Mouse (Mus musculus): ENCODE results near the gene Hdhd5. TPM values are rescaled to one million over a fixed set of nuclear protein-coding genes. Genes with fewer than 3 reads are reported as not detected.

Gene Hdhd5
- polyA plus RNA-seq, 1 experiment = 17.5 TPM

GRCm38 (mm10) chr6:120519647-120520046 lies 11.5 kb downstream of the Hdhd5 start:
- peaks cover 13% of the 10 kb centered on the region; the same call in 1 of the 2 replicates for H3K36me3 ChIP-seq (ENCODE audit: control insufficient read depth, insufficient read depth, low read length, poor library complexity, severe bottlenecking)
- TF ChIP-seq POLR2A (IDR thresholded peaks at IDR 0.05; ENCODE audit: insufficient read depth, low read length) = no peak
- no peak for TF ChIP-seq CTCF (IDR thresholded peaks at IDR 0.05; ENCODE audit: low read depth, low read length)
- no peak for TF ChIP-seq EP300 (IDR thresholded peaks at IDR 0.05; ENCODE audit: insufficient read depth, low read depth, low read length)
- H3K9me3 ChIP-seq (replicated peaks; ENCODE audit: control insufficient read depth, insufficient read depth, low read length, poor library complexity, severe bottlenecking) = no peaks in the 10 kb centered on the region
- no peaks in the 10 kb centered on the region for H3K4me1 ChIP-seq (ENCODE audit: control insufficient read depth, insufficient read depth, low read length)
- H3K9ac ChIP-seq (ENCODE audit: low read depth, poor library complexity, severe bottlenecking) = no peak overlapping the region
- no peaks in the 10 kb centered on the region for H3K27me3 ChIP-seq (ENCODE audit: control insufficient read depth, insufficient read depth, low read length, poor library complexity, severe bottlenecking)
- H3K27ac ChIP-seq (ENCODE audit: insufficient read depth, low read length) = no peak overlapping the region
- no peak overlapping the region for H3K4me3 ChIP-seq (ENCODE audit: low read depth, low read length)

- Histone ChIP-seq H3K4me1 (ENCODE audit: control insufficient read depth, insufficient read depth, low read length) (no peaks in the 10 kb centered on the region), H3K27ac (ENCODE audit: insufficient read depth, low read length) (no peak overlapping the region), H3K9me3 (replicated peaks; ENCODE audit: control insufficient read depth, insufficient read depth, low read length, poor library complexity, severe bottlenecking) (no peaks in the 10 kb centered on the region), H3K9ac (ENCODE audit: low read depth, poor library complexity, severe bottlenecking) (no peak overlapping the region), H3K4me3 (ENCODE audit: low read depth, low read length) (no peak overlapping the region), H3K36me3 (ENCODE audit: control insufficient read depth, insufficient read depth, low read length, poor library complexity, severe bottlenecking) (peaks cover 13% of the 10 kb centered on the region; the same call in 1 of the 2 replicates), H3K27me3 (ENCODE audit: control insufficient read depth, insufficient read depth, low read length, poor library complexity, severe bottlenecking) (no peaks in the 10 kb centered on the region)
- TF ChIP-seq POLR2A (IDR thresholded peaks at IDR 0.05; ENCODE audit: insufficient read depth, low read length) (no peak), EP300 (IDR thresholded peaks at IDR 0.05; ENCODE audit: insufficient read depth, low read depth, low read length) (no peak), CTCF (IDR thresholded peaks at IDR 0.05; ENCODE audit: low read depth, low read length) (no peak)
These were observed 13.8 kb downstream of the Hdhd5 start for GRCm38 (mm10) chr6:120517311-120517710.

GRCm38 (mm10) chr6:120516879-120517278 lies 14.2 kb downstream of the Hdhd5 start:
- TF ChIP-seq CTCF (IDR thresholded peaks at IDR 0.05; ENCODE audit: low read depth, low read length) = no peak
- no peak for TF ChIP-seq EP300 (IDR thresholded peaks at IDR 0.05; ENCODE audit: insufficient read depth, low read depth, low read length)
- no peak for TF ChIP-seq POLR2A (IDR thresholded peaks at IDR 0.05; ENCODE audit: insufficient read depth, low read length)
- H3K9me3 ChIP-seq (replicated peaks; ENCODE audit: control insufficient read depth, insufficient read depth, low read length, poor library complexity, severe bottlenecking) = no peaks in the 10 kb centered on the region
- no peak overlapping the region for H3K4me3 ChIP-seq (ENCODE audit: low read depth, low read length)
- no peaks in the 10 kb centered on the region for H3K4me1 ChIP-seq (ENCODE audit: control insufficient read depth, insufficient read depth, low read length)
- no peak overlapping the region for H3K9ac ChIP-seq (ENCODE audit: low read depth, poor library complexity, severe bottlenecking)
- H3K27ac ChIP-seq (ENCODE audit: insufficient read depth, low read length) = no peak overlapping the region
- peaks cover 13% of the 10 kb centered on the region; the same call in 1 of the 2 replicates for H3K36me3 ChIP-seq (ENCODE audit: control insufficient read depth, insufficient read depth, low read length, poor library complexity, severe bottlenecking)
- no peaks in the 10 kb centered on the region for H3K27me3 ChIP-seq (ENCODE audit: control insufficient read depth, insufficient read depth, low read length, poor library complexity, severe bottlenecking)

GRCm38 (mm10) chr6:120516422-120516821 lies 14.7 kb downstream of the Hdhd5 start:
- Histone ChIP-seq H3K27ac (ENCODE audit: insufficient read depth, low read length) (no peak overlapping the region), H3K36me3 (ENCODE audit: control insufficient read depth, insufficient read depth, low read length, poor library complexity, severe bottlenecking) (peaks cover 13% of the 10 kb centered on the region; the same call in 1 of the 2 replicates), H3K4me3 (ENCODE audit: low read depth, low read length) (no peak overlapping the region), H3K9ac (ENCODE audit: low read depth, poor library complexity, severe bottlenecking) (no peak overlapping the region), H3K4me1 (ENCODE audit: control insufficient read depth, insufficient read depth, low read length) (no peaks in the 10 kb centered on the region), H3K27me3 (ENCODE audit: control insufficient read depth, insufficient read depth, low read length, poor library complexity, severe bottlenecking) (no peaks in the 10 kb centered on the region), H3K9me3 (replicated peaks; ENCODE audit: control insufficient read depth, insufficient read depth, low read length, poor library complexity, severe bottlenecking) (no peaks in the 10 kb centered on the region)
- TF ChIP-seq POLR2A (IDR thresholded peaks at IDR 0.05; ENCODE audit: insufficient read depth, low read length) (no peak), EP300 (IDR thresholded peaks at IDR 0.05; ENCODE audit: insufficient read depth, low read depth, low read length) (no peak), CTCF (IDR thresholded peaks at IDR 0.05; ENCODE audit: low read depth, low read length) (no peak)

GRCm38 (mm10) chr6:120511212-120511611 lies 19.9 kb downstream of the Hdhd5 start:
- H3K27ac ChIP-seq (ENCODE audit: insufficient read depth, low read length) = peak overlapping the region; percentile 39; the same call in 1 of the 2 replicates
- H3K4me3 ChIP-seq (ENCODE audit: low read depth, low read length) = no peak overlapping the region
- no peak overlapping the region for H3K9ac ChIP-seq (ENCODE audit: low read depth, poor library complexity, severe bottlenecking)
- H3K9me3 ChIP-seq (replicated peaks; ENCODE audit: control insufficient read depth, insufficient read depth, low read length, poor library complexity, severe bottlenecking) = no peaks in the 10 kb centered on the region
- TF ChIP-seq POLR2A (IDR thresholded peaks at IDR 0.05; ENCODE audit: insufficient read depth, low read length) = no peak
- TF ChIP-seq CTCF (IDR thresholded peaks at IDR 0.05; ENCODE audit: low read depth, low read length) = no peak
- peak; percentile 81 for TF ChIP-seq EP300 (IDR thresholded peaks at IDR 0.05; ENCODE audit: insufficient read depth, low read depth, low read length)
- peaks cover 6% of the 10 kb centered on the region for H3K4me1 ChIP-seq (ENCODE audit: control insufficient read depth, insufficient read depth, low read length)
- H3K27me3 ChIP-seq (ENCODE audit: control insufficient read depth, insufficient read depth, low read length, poor library complexity, severe bottlenecking) = no peaks in the 10 kb centered on the region
- no peaks in the 10 kb centered on the region for H3K36me3 ChIP-seq (ENCODE audit: control insufficient read depth, insufficient read depth, low read length, poor library complexity, severe bottlenecking)

- TF ChIP-seq CTCF (IDR thresholded peaks at IDR 0.05; ENCODE audit: low read depth, low read length) (no peak), EP300 (IDR thresholded peaks at IDR 0.05; ENCODE audit: insufficient read depth, low read depth, low read length) (no peak), POLR2A (IDR thresholded peaks at IDR 0.05; ENCODE audit: insufficient read depth, low read length) (no peak)
- Histone ChIP-seq H3K9me3 (replicated peaks; ENCODE audit: control insufficient read depth, insufficient read depth, low read length, poor library complexity, severe bottlenecking) (no peaks in the 10 kb centered on the region), H3K4me1 (ENCODE audit: control insufficient read depth, insufficient read depth, low read length) (peaks cover 6% of the 10 kb centered on the region), H3K4me3 (ENCODE audit: low read depth, low read length) (no peak overlapping the region), H3K27me3 (ENCODE audit: control insufficient read depth, insufficient read depth, low read length, poor library complexity, severe bottlenecking) (no peaks in the 10 kb centered on the region), H3K9ac (ENCODE audit: low read depth, poor library complexity, severe bottlenecking) (no peak overlapping the region), H3K36me3 (ENCODE audit: control insufficient read depth, insufficient read depth, low read length, poor library complexity, severe bottlenecking) (no peaks in the 10 kb centered on the region), H3K27ac (ENCODE audit: insufficient read depth, low read length) (no peak overlapping the region)
These were observed 20.7 kb downstream of the Hdhd5 start for GRCm38 (mm10) chr6:120510425-120510824.

All from ES-Bruce4 (cell line).